Mouse (Mus musculus) liver, embryonic 11.5 days (tissue): ENCODE measurements around the gene Erbb3. TPM values are rescaled to one million over a fixed set of nuclear protein-coding genes. Genes with fewer than 3 reads are reported as not detected.

Experiments
- ATAC-seq: fragments of 200-750 bp; cut with Nextera tagmentation; replicated peaks from 2 replicates; pipeline ENCODE4 v1.8.0; 2017; ENCODE audit warnings: moderate number of reproducible peaks, mild to moderate bottlenecking, moderate TSS enrichment, moderate library complexity; ENCODE audit not compliant: low FRiP score
- DNase-seq: peaks from one replicate; pipeline ENCODE4 v3.0.0-alpha.2; 2017; ENCODE audit warnings: low spot score
- H3K27ac ChIP-seq: fragments of 300-500 bp; sonication (generic); 2 replicates; pipeline ENCODE4 v1.5.1; 2014; ENCODE audit warnings: mild to moderate bottlenecking, low read depth, low read length, control low read depth
- H3K27me3 ChIP-seq: fragments of 300-500 bp; sonication (generic); replicated peaks from 2 replicates; pipeline ENCODE4 v1.6.1; 2014; ENCODE audit warnings: low read length, mixed read lengths; ENCODE audit not compliant: control insufficient read depth, insufficient read depth
- H3K36me3 ChIP-seq: fragments of 300-500 bp; sonication (generic); 2 replicates; pipeline ENCODE4 v1.6.1; 2014; ENCODE audit warnings: mild to moderate bottlenecking, low read length, moderate library complexity, mixed read lengths; ENCODE audit not compliant: control insufficient read depth, insufficient read depth
- H3K4me1 ChIP-seq: fragments of 300-500 bp; sonication (generic); replicated peaks from 2 replicates; pipeline ENCODE4 v1.6.1; 2014; ENCODE audit warnings: low read length, mixed read lengths; ENCODE audit not compliant: control insufficient read depth, insufficient read depth
- H3K4me2 ChIP-seq: fragments of 300-500 bp; sonication (generic); 2 replicates; pipeline ENCODE4 v1.6.1; 2014; ENCODE audit warnings: mild to moderate bottlenecking, control low read depth, moderate library complexity
- H3K4me3 ChIP-seq: fragments of 300-500 bp; sonication (generic); 2 replicates; pipeline ENCODE4 v1.5.1; 2014; ENCODE audit warnings: low read depth, low read length, control low read depth
- H3K9ac ChIP-seq: fragments of 300-500 bp; sonication (generic); 2 replicates; pipeline ENCODE4 v1.6.1; 2014; ENCODE audit warnings: low read depth, low read length, control low read depth
- H3K9me3 ChIP-seq: fragments of 300-500 bp; sonication (generic); 2 replicates; pipeline ENCODE4 v1.6.1; 2016; ENCODE audit warnings: low read length, inconsistent platforms, mixed read lengths; ENCODE audit not compliant: control insufficient read depth
- WGBS: fragments of 180-500 bp; shearing (Covaris S2); extraction: QIAGEN DNeasy Blood & Tissue Kit; methylation state at CpG from one replicate; pipeline ENCODE4 v1.1.7; 2014; 5-methylcytosine and 5-hydroxymethylcytosine counted together
- microRNA-seq: library from miRNA; unstranded; fragments of <30 nt; microRNA quantifications from one replicate; pipeline ENCODE4, GENCODE M21; 2017; ENCODE audit warnings: borderline number of aligned reads
- polyA plus RNA-seq: library from polyadenylated mRNA; unstranded; fragments of >200 nt; fragmentation: Nextera tagmentation; extraction: Ambion mirVana; gene quantifications from 2 replicates; pipeline ENCODE4 v1.2.1, GENCODE M21; 2014

Erbb3 gene
- polyA plus RNA-seq, 1 experiment from 2014 or later: 3.0 TPM

DNA sequence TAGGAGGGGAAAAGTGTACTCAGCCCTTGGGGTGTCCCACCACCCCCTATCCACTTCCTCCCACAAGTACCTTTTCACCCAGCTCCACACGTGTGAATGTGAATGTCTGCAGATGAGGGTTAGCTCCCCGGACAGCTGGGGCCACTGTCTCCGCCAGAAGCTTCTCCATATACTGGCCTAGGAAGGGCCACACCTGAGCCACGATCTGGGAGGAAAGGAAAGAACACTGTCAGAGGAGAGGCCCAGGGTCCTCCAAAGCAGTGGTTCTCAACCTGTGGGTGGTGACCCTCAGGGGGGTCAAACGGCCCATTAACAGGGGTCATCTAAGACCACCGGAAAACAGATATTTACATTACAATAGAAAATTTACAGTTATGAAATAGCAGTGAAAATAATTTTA is 67.1 kb downstream of the Erbb3 start:
- no peak for DNase-seq
- Histone ChIP-seq H3K9ac (no peak overlapping the region), H3K4me3 (no peak overlapping the region), H3K9me3 (no peaks in the 10 kb centered on the region), H3K27ac (no peak overlapping the region), H3K27me3 (0 out of 2 replicates have a peak, but pooled peaks cover 3% of the 10 kb centered on the region), H3K36me3 (peaks cover 7% of the 10 kb centered on the region; the same call in 1 of the 2 replicates), H3K4me2 (no peak overlapping the region), H3K4me1 (peaks cover 19% of the 10 kb centered on the region)
- ATAC-seq: no peak
- 85% methylated on average over 6 of the region's 6 CpGs for WGBS

DNA sequence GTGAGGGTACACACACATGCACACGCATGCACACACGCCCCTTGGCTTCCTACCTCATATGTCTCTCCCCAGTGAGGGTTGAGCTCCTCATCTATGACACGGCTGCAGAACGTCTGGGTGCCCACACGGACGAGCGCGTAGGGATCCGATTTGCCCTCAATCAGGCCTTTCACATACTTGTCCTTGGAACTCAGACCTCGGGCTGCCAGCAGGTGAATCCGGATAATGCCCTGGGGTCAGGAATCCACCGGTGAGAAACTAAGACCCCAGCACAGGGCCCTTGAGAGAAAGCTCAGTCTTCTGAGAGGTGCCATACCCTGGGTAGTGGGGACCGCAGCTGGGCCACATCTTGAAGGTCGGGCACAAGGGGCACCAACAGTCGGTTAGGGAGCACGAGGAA is 68.9 kb downstream of the Erbb3 start:
- H3K4me3 ChIP-seq: no peak overlapping the region
- no peak for ATAC-seq
- no peaks in the 10 kb centered on the region for H3K9me3 ChIP-seq
- peaks cover 7% of the 10 kb centered on the region; the same call in 1 of the 2 replicates for H3K36me3 ChIP-seq
- no peak overlapping the region for H3K27ac ChIP-seq
- H3K4me1 ChIP-seq: peaks cover 27% of the 10 kb centered on the region
- H3K4me2 ChIP-seq: no peak overlapping the region
- 0 out of 2 replicates have a peak, but pooled peaks cover 3% of the 10 kb centered on the region for H3K27me3 ChIP-seq
- H3K9ac ChIP-seq: no peak overlapping the region
- 88% methylated on average over 16 of the region's 16 CpGs for WGBS
- DNase-seq: no peak

DNA sequence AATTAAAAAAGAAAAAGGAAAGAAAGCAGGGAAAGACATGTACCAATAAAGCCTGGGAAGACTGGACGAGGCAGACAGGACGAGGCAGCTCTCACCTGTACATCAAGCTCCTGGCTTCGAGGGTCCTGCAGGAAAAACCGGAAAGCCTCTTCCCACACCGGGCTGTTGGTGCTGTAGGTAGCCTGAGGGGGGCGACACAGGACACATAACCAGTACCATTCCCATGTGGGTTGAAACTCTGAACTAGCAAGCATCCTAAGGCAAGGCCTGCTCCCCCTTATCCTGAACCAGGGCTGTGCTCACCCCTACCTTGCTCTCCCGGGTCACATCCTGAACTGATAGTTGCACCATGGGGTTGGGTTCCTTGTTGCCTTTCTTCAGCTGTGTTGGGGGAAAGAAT is 70.6 kb downstream of the Erbb3 start:
- Histone ChIP-seq H3K4me2 (no peak overlapping the region), H3K4me3 (no peak overlapping the region), H3K9me3 (no peaks in the 10 kb centered on the region), H3K27me3 (no peaks in the 10 kb centered on the region), H3K36me3 (peaks cover 9% of the 10 kb centered on the region; the same call in 1 of the 2 replicates), H3K27ac (no peak overlapping the region), H3K9ac (no peak overlapping the region), H3K4me1 (peaks cover 20% of the 10 kb centered on the region)
- DNase-seq (no peak), ATAC-seq (0 out of 2 replicates have a peak, but pooled peaks have one; percentile 27)
- 74% methylated on average over 7 of the region's 7 CpGs for WGBS

Small RNAs within 50 kb of the gene (microRNA-seq; reads per million reads assigned to microRNA genes)
- gene Gm47275 (1.1 reads per million), gene Mir6917 (not detected)

Other genes with a start within 250 kb of the Erbb3 start
- 8.4 and 10.5 TPM in 2 replicates for gene Coq10a, start 220.7 kb downstream of the Erbb3 start, polyA plus RNA-seq
- 12.2 and 13.4 TPM in 2 replicates for gene Ankrd52, start 212.5 kb downstream of the Erbb3 start, polyA plus RNA-seq
- gene Slc39a5, start 188.4 kb downstream of the Erbb3 start, polyA plus RNA-seq: 16.5 and 17.6 TPM in 2 replicates
- 101 and 104 TPM in 2 replicates for gene Nabp2, start 178.2 kb downstream of the Erbb3 start, polyA plus RNA-seq
- 19.1 and 20.4 TPM in 2 replicates for gene Rnf41, start 178.0 kb downstream of the Erbb3 start, polyA plus RNA-seq
- gene Smarcc2, start 130.4 kb downstream of the Erbb3 start, polyA plus RNA-seq: 59.0 and 59.7 TPM in 2 replicates
- gene Myl6, start 95.5 kb downstream of the Erbb3 start, polyA plus RNA-seq: 639 and 685 TPM in 2 replicates
- 3.9 and 4.2 TPM in 2 replicates for gene Myl6b, start 91.0 kb downstream of the Erbb3 start, polyA plus RNA-seq
- 19.1 TPM in 2 replicates for gene Esyt1, start 63.8 kb downstream of the Erbb3 start, polyA plus RNA-seq
- 9.9 and 11.1 TPM in 2 replicates for gene Zc3h10, start 41.9 kb downstream of the Erbb3 start, polyA plus RNA-seq
- gene Rpl41, start 40.3 kb downstream of the Erbb3 start, polyA plus RNA-seq: 3,476 and 3,859 TPM in 2 replicates
- gene Pa2g4, start 23.7 kb downstream of the Erbb3 start, polyA plus RNA-seq: 384 and 397 TPM in 2 replicates
- gene Rps26, start 37.1 kb upstream of the Erbb3 start, polyA plus RNA-seq: 848 and 955 TPM in 2 replicates
- 0.96 and 1.3 TPM in 2 replicates for gene Ikzf4, start 56.3 kb upstream of the Erbb3 start, polyA plus RNA-seq
- 12.4 and 12.5 TPM in 2 replicates for gene Suox, start 84.4 kb upstream of the Erbb3 start, polyA plus RNA-seq
- 46.9 and 47.1 TPM in 2 replicates for gene Rab5b, start 106.6 kb upstream of the Erbb3 start, polyA plus RNA-seq
- 0.83 and 0.85 TPM in 2 replicates for gene Pmel, start 114.5 kb upstream of the Erbb3 start, polyA plus RNA-seq
- 102 and 117 TPM in 2 replicates for gene Cdk2, start 115.4 kb upstream of the Erbb3 start, polyA plus RNA-seq
- 4.6 and 5.5 TPM in 2 replicates for gene Dgka, start 155.2 kb upstream of the Erbb3 start, polyA plus RNA-seq
- 40.1 and 42.1 TPM in 2 replicates for gene Pym1, start 158.2 kb upstream of the Erbb3 start, polyA plus RNA-seq
- 9.2 and 10.2 TPM in 2 replicates for gene Mmp19, start 201.3 kb upstream of the Erbb3 start, polyA plus RNA-seq
- gene Dnajc14, start 214.4 kb upstream of the Erbb3 start, polyA plus RNA-seq: 32.5 and 34.1 TPM in 2 replicates
- gene Tmem198b, start 214.7 kb upstream of the Erbb3 start, polyA plus RNA-seq: 8.1 and 8.8 TPM in 2 replicates
- 229 and 250 TPM in 2 replicates for gene Sarnp, start 227.7 kb upstream of the Erbb3 start, polyA plus RNA-seq
- 114 and 116 TPM in 2 replicates for gene Ormdl2, start 232.0 kb upstream of the Erbb3 start, polyA plus RNA-seq